Mouse (Mus musculus): Measurements from ENCODE around the gene Rtkn.

Rtkn gene

GRCm38 (mm10) chr6:83171063-83171462 is 35.8 kb downstream of the Rtkn start:
- DNase-seq (ENCODE audit: low read depth, low spot score), result no peak

GRCm38 (mm10) chr6:83172240-83172920 is 37.1 kb downstream of the Rtkn start:
- no peak for DNase-seq (ENCODE audit: low read depth, low spot score)

GRCm38 (mm10) chr6:83175996-83176395 is 40.7 kb downstream of the Rtkn start:
- DNase-seq (ENCODE audit: low read depth, low spot score), result no peak

GRCm38 (mm10) chr6:83179390-83180117 is 44.3 kb downstream of the Rtkn start:
- DNase-seq (ENCODE audit: low read depth, low spot score), result no peak

- DNase-seq (ENCODE audit: low read depth, low spot score), result no peak
Observed at GRCm38 (mm10) chr6:83180605-83181004, 45.3 kb downstream of the Rtkn start.

- DNase-seq (ENCODE audit: low read depth, low spot score), result peak; percentile 33
Observed at GRCm38 (mm10) chr6:83184858-83185435, 49.7 kb downstream of the Rtkn start.

GRCm38 (mm10) chr6:83185895-83186861 is 50.9 kb downstream of the Rtkn start:
- peak; percentile 81 for DNase-seq (ENCODE audit: low read depth, low spot score)

GRCm38 (mm10) chr6:83186946-83187345 is 51.7 kb downstream of the Rtkn start:
- no peak for DNase-seq (ENCODE audit: low read depth, low spot score)

GRCm38 (mm10) chr6:83193571-83193970 is 58.3 kb downstream of the Rtkn start:
- DNase-seq (ENCODE audit: low read depth, low spot score), result no peak

GRCm38 (mm10) chr6:83197345-83198004 is 62.2 kb downstream of the Rtkn start:
- DNase-seq (ENCODE audit: low read depth, low spot score), result peak; percentile 71
